Mouse (Mus musculus): ENCODE measurements around the gene Podn. TPM values are rescaled to one million over a fixed set of nuclear protein-coding genes. Genes with fewer than 3 reads are reported as not detected.

The Podn gene
- total and polyA plus RNA-seq, 2 experiments from 2014 or later = 1.2 to 4.0 TPM

- Histone ChIP-seq H3K36me3 (ENCODE audit: insufficient read depth, low read length) (0 out of 2 replicates have a peak, but pooled peaks cover 6% of the 10 kb centered on the region), H3K27me3 (ENCODE audit: insufficient read depth, low read length) (no peaks in the 10 kb centered on the region), H3K9ac (replicated peaks; ENCODE audit: low read length) (peak overlapping the region; percentile 37), H3K4me2 (ENCODE audit: low read depth, low read length) (peak overlapping the region; percentile 66), H3K9me3 (ENCODE audit: low read length) (no peaks in the 10 kb centered on the region), H3K4me3 (ENCODE audit: low read length) (peak overlapping the region; percentile 45), H3K4me1 (ENCODE audit: insufficient read depth, low read length) (0 out of 2 replicates have a peak, but pooled peaks cover 3% of the 10 kb centered on the region), H3K27ac (peak overlapping the region; percentile 21; the same call in 1 of the 2 replicates)
- no peak for TF ChIP-seq CTCF (IDR thresholded peaks at IDR 0.05; ENCODE audit: low read depth)
- no peak for ATAC-seq
- 8% methylated on average over 8 of the region's 8 CpGs for WGBS
- no peak for DNase-seq (ENCODE audit: low spot score)
These were observed 25.5 kb downstream of the Podn start for GRCm38 (mm10) chr4:108070723-108071122.

- no peak for TF ChIP-seq CTCF (IDR thresholded peaks at IDR 0.05; ENCODE audit: low read depth)
- H3K36me3 ChIP-seq (ENCODE audit: insufficient read depth, low read length) = 0 out of 2 replicates have a peak, but pooled peaks cover 8% of the 10 kb centered on the region
- H3K27ac ChIP-seq = peak overlapping the region; percentile 21; the same call in 1 of the 2 replicates
- ATAC-seq (no peak), DNase-seq (ENCODE audit: low spot score) (no peak)
- H3K9me3 ChIP-seq (ENCODE audit: low read length) = no peaks in the 10 kb centered on the region
- H3K27me3 ChIP-seq (ENCODE audit: insufficient read depth, low read length) = no peaks in the 10 kb centered on the region
- WGBS = 67% methylated on average over 4 of the region's 4 CpGs
- 0 out of 2 replicates have a peak, but pooled peaks cover 3% of the 10 kb centered on the region for H3K4me1 ChIP-seq (ENCODE audit: insufficient read depth, low read length)
- peak overlapping the region; percentile 37 for H3K9ac ChIP-seq (replicated peaks; ENCODE audit: low read length)
- H3K4me2 ChIP-seq (ENCODE audit: low read depth, low read length) = peak overlapping the region; percentile 66
- H3K4me3 ChIP-seq (ENCODE audit: low read length) = peak overlapping the region; percentile 45
These were observed 26.0 kb downstream of the Podn start for GRCm38 (mm10) chr4:108070286-108070685.

GRCm38 (mm10) chr4:108068081-108068480 lies 28.2 kb downstream of the Podn start:
- ATAC-seq (no peak), DNase-seq (ENCODE audit: low spot score) (no peak)
- H3K4me1 ChIP-seq (ENCODE audit: insufficient read depth, low read length) = 0 out of 2 replicates have a peak, but pooled peaks cover 3% of the 10 kb centered on the region
- no peak overlapping the region for H3K4me3 ChIP-seq (ENCODE audit: low read length)
- H3K27ac ChIP-seq = no peak overlapping the region
- H3K27me3 ChIP-seq (ENCODE audit: insufficient read depth, low read length) = no peaks in the 10 kb centered on the region
- no peak overlapping the region for H3K4me2 ChIP-seq (ENCODE audit: low read depth, low read length)
- WGBS = 96% methylated on average over 2 of the region's 2 CpGs
- peaks cover 9% of the 10 kb centered on the region; the same call in 1 of the 2 replicates for H3K36me3 ChIP-seq (ENCODE audit: insufficient read depth, low read length)
- no peak overlapping the region for H3K9ac ChIP-seq (replicated peaks; ENCODE audit: low read length)
- H3K9me3 ChIP-seq (ENCODE audit: low read length) = no peaks in the 10 kb centered on the region
- TF ChIP-seq CTCF (IDR thresholded peaks at IDR 0.05; ENCODE audit: low read depth) = no peak

GRCm38 (mm10) chr4:108067261-108067660 lies 29.0 kb downstream of the Podn start:
- Histone ChIP-seq H3K27me3 (ENCODE audit: insufficient read depth, low read length) (no peaks in the 10 kb centered on the region), H3K36me3 (ENCODE audit: insufficient read depth, low read length) (peaks cover 9% of the 10 kb centered on the region; the same call in 1 of the 2 replicates), H3K4me3 (ENCODE audit: low read length) (no peak overlapping the region), H3K4me2 (ENCODE audit: low read depth, low read length) (no peak overlapping the region), H3K9ac (replicated peaks; ENCODE audit: low read length) (no peak overlapping the region), H3K27ac (no peak overlapping the region), H3K9me3 (ENCODE audit: low read length) (no peaks in the 10 kb centered on the region), H3K4me1 (ENCODE audit: insufficient read depth, low read length) (0 out of 2 replicates have a peak, but pooled peaks cover 3% of the 10 kb centered on the region)
- no peak for DNase-seq (ENCODE audit: low spot score)
- no peak for ATAC-seq
- 93% methylated on average over 7 of the region's 7 CpGs for WGBS
- no peak for TF ChIP-seq CTCF (IDR thresholded peaks at IDR 0.05; ENCODE audit: low read depth)

- no peaks in the 10 kb centered on the region for H3K9me3 ChIP-seq (ENCODE audit: low read length)
- no peaks in the 10 kb centered on the region for H3K27me3 ChIP-seq (ENCODE audit: insufficient read depth, low read length)
- no peak overlapping the region for H3K4me2 ChIP-seq (ENCODE audit: low read depth, low read length)
- H3K9ac ChIP-seq (replicated peaks; ENCODE audit: low read length) = no peak overlapping the region
- peaks cover 9% of the 10 kb centered on the region; the same call in 1 of the 2 replicates for H3K36me3 ChIP-seq (ENCODE audit: insufficient read depth, low read length)
- H3K4me1 ChIP-seq (ENCODE audit: insufficient read depth, low read length) = 0 out of 2 replicates have a peak, but pooled peaks cover 3% of the 10 kb centered on the region
- no peak overlapping the region for H3K4me3 ChIP-seq (ENCODE audit: low read length)
- no peak for ATAC-seq
- no peak for DNase-seq (ENCODE audit: low spot score)
- no peak overlapping the region for H3K27ac ChIP-seq
- no peak for TF ChIP-seq CTCF (IDR thresholded peaks at IDR 0.05; ENCODE audit: low read depth)
- 91% methylated on average over 4 of the region's 4 CpGs for WGBS
These were observed 29.7 kb downstream of the Podn start for GRCm38 (mm10) chr4:108066569-108066968.

- no peak overlapping the region for H3K4me2 ChIP-seq (ENCODE audit: low read depth, low read length)
- TF ChIP-seq CTCF (IDR thresholded peaks at IDR 0.05; ENCODE audit: low read depth) = no peak
- peaks cover 9% of the 10 kb centered on the region; the same call in 1 of the 2 replicates for H3K36me3 ChIP-seq (ENCODE audit: insufficient read depth, low read length)
- DNase-seq (ENCODE audit: low spot score) = no peak
- H3K27me3 ChIP-seq (ENCODE audit: insufficient read depth, low read length) = no peaks in the 10 kb centered on the region
- 89% methylated on average over 2 of the region's 2 CpGs for WGBS
- H3K27ac ChIP-seq = no peak overlapping the region
- H3K9ac ChIP-seq (replicated peaks; ENCODE audit: low read length) = no peak overlapping the region
- no peak for ATAC-seq
- no peaks in the 10 kb centered on the region for H3K9me3 ChIP-seq (ENCODE audit: low read length)
- no peak overlapping the region for H3K4me3 ChIP-seq (ENCODE audit: low read length)
- H3K4me1 ChIP-seq (ENCODE audit: insufficient read depth, low read length) = 0 out of 2 replicates have a peak, but pooled peaks cover under 1% of the 10 kb centered on the region
These were observed 30.9 kb downstream of the Podn start for GRCm38 (mm10) chr4:108065176-108065844.

- WGBS = 92% methylated on average over 6 of the region's 6 CpGs
- no peak overlapping the region for H3K9ac ChIP-seq (replicated peaks; ENCODE audit: low read length)
- H3K27me3 ChIP-seq (ENCODE audit: insufficient read depth, low read length) = no peaks in the 10 kb centered on the region
- no peak for TF ChIP-seq CTCF (IDR thresholded peaks at IDR 0.05; ENCODE audit: low read depth)
- H3K36me3 ChIP-seq (ENCODE audit: insufficient read depth, low read length) = peaks cover 9% of the 10 kb centered on the region; the same call in 1 of the 2 replicates
- H3K27ac ChIP-seq = no peak overlapping the region
- H3K4me2 ChIP-seq (ENCODE audit: low read depth, low read length) = no peak overlapping the region
- no peak for ATAC-seq
- H3K4me1 ChIP-seq (ENCODE audit: insufficient read depth, low read length) = no peaks in the 10 kb centered on the region
- no peak overlapping the region for H3K4me3 ChIP-seq (ENCODE audit: low read length)
- no peak for DNase-seq (ENCODE audit: low spot score)
- no peaks in the 10 kb centered on the region for H3K9me3 ChIP-seq (ENCODE audit: low read length)
These were observed 32.6 kb downstream of the Podn start for GRCm38 (mm10) chr4:108063616-108064015.

Data from hindbrain, postnatal 0 days (tissue).